Mouse (Mus musculus) retina, postnatal 1 day (tissue): Measurements from ENCODE around the gene Cyp2f2.
A peak's percentile ranks its signal among the peaks of the same experiment; 100 is the strongest.

Experiments used
- DNase-seq: peaks from one replicate; pipeline ENCODE4 v3.0.0-alpha.2; 2012

The Cyp2f2 gene

DNA sequence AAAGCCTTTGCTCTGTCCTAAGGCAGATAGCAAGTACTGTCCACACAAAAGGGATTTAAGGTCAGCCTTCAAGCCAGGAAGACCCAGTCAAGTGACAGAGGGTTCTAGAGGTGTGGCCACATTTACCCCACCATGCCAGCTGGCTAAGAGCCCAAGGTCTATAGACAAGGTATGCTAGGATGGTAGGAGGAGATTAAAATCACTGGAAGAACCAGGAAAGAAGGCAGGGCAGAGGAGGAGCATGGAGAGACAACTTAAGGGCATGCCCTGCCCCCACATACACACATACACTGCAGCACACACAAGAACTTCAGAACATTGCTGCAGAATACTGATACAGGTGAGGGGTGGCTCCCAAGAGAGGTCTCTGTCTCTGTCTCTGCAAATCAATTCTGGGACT lies at the start of gene Cyp2f2:
Cyp2f2 (plus strand) TSS at position 234 of the 400 bp plus-strand sequence.
- DNase-seq: no peak

DNA sequence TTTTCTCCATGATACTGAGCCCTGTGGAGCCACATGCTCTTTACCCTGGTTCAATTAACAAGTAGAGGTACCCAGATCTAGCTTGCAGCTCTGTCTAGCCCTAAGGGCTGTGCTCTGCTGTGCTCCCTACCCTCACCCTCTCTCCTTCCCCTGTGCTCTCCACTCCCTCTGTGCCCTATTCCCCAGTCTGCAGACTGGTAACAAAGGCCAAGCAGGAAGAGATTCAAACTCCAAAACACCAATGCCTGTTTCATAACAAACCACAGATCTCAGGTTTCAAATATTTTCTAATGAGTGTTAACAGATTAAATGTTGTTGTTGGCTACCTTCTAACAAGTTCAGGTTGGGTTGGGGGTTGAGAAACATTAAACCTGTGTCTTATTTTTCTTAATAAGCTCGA lies 41.1 kb upstream of the Cyp2f2 start:
- DNase-seq: no peak

DNA sequence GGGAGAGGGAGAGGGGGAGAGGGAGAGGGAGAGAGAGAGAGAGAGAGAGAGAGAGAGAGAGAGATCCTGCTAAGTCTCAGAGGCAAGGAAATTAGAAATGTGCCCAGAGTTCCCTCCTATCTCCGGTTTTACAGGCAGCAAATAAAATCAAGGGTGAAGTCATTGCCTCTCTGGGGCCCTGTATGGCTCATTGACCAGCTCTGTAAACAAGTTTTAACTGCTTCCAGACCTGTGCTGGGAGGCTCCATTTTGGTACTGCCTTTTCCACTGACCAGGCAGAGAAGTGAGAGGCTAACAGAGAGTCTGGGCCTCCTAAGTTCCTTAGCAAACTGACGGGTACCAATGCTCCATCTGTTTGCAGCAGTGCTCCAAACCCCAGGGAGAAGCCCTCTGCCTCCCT lies 38.1 kb upstream of the Cyp2f2 start:
- DNase-seq: no peak

DNA sequence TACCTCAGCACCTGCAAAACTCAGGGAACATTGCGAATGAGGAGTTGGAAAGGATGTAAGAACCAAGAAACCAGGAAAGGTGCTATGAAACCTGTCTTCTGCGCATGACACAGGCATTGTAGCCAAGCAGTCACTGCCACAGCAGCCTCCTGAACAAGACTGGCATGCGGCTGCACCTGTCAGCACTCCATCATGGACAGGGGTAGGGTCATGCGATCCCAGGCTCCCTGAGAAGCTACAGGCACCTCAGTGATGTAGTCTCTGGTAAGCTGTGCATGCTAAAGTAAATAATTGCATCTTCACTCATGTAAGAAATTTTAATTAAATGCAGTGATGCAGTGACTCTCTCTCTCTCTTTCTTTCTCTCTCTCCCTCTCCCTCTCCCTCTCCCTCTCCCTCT lies 28.7 kb upstream of the Cyp2f2 start:
- DNase-seq: no peak

DNA sequence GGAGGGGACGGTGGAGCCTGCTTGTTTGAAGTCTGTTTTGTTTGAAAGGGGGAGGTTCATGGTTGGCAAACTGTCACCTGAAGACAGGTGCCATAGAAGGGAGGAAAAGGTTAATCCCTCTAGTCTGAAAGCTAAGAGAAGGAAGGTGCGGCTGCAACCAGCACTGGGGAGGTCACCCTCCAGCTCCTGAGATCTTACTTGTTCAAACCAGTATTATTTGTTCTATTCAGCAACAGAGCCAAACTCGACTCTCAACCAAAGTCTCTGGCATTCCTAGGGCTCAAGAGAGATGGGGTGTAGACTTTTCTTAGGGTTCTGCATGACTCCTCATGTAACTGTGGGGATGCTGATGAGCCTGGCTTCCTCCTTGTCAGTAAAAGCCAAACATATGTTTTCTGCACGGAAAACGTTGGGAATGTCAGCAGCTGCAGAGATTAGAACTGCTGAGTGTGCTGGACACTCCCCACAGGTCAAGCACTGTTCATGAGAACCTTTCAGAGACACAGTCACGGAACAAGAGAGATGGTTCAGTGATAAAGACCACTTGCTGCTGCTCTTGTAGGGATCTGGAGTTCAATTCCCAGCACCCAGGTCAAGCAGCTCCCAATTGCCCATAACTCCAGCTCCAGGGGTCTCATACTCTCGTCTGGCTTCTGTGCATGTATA lies 27.5 kb upstream of the Cyp2f2 start:
- no peak for DNase-seq

DNA sequence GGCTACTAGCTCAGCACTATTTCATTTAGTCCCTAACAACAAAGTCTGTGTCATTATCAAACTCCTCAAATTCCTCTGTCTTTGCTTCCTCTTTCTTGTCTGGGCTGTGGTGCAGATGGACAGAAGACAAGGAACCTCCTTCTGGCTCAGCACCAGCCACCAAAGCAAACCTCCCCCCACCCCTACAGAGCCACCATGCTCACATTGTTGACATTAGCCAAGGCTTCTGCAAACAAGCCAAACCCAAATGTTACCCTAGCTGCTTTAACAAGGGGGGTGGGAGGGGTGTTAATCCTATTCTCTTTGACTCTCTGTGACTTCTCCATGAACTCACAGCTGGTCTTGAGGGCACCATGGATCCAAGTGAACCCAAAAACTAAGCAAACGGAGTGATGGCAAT lies 26.8 kb upstream of the Cyp2f2 start:
- no peak for DNase-seq

DNA sequence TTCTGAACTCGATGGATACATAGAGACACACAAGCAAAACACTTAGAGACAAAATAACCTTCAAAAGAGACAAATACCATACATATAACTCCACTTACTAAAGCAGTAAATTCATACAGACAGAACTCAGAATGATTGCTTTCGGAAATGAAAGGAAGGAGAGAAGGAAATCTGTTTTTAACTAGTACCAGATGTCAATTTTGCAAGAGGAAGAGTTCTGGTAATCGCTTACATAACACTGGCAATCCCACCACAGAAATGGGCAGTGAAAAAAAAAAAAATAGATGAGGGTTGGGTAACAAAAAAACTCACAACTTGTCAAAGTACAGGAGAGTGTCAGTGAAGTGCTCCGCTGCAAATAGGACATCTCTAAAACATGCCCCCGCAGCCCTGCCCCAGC lies 14.8 kb upstream of the Cyp2f2 start:
- no peak for DNase-seq

DNA sequence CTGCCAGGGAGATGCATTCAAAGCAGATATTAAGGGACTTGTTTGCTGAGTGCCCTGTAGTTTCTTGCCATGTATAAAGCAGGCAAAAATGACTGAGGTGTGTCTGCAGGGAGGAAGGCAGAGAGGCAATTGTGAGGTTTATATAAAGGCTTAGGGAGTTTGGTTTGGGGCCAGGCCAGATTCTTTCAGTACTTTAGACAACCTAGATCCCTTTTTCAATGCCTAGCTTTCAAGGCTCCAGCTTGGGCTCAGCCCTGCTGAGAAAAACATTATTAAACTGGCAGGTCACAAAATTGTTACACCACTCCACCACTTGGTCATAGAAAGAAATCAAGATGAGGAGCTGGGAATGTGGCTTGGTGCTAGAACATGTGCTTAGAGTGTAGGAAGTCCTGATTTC lies 9.4 kb upstream of the Cyp2f2 start:
- no peak for DNase-seq

DNA sequence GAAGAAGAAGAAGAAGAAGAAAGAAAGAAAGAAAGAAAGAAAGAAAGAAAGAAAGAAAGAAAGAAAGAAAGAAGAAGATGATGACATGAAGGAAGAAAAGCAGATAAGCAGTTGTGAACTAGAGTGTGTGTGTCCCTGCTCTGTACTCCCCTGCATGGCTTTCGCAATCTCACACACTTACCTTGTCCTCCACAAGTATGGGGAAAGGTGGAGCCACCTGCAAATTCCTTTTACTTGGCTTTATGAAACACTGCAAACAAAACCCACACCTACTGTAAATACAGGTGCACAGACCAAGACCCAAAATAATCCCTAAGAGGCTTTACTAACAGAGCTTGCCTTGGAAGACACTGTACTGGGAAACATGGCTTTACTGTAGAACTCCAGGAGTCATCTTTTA lies 8.7 kb upstream of the Cyp2f2 start:
- DNase-seq: no peak

DNA sequence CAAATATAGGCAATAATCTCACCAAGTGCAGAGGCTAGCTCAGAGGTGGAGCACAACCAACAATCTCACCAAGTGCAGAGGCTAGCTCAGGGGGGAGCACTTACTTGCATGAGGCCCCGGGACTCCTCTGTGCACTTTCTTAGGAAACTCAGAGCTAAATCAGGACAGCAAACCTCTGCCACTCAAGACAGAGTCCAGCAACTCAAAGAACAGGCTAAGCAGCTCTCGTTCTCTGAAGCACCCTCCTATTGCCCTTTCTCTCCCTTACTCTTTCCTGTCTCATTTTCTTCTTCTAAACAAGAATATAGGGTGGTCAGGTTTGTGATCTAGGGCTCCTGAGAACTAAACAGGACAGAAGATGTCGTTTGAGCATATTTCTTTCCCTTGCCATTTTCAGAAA lies 7.7 kb upstream of the Cyp2f2 start:
- no peak for DNase-seq

DNA sequence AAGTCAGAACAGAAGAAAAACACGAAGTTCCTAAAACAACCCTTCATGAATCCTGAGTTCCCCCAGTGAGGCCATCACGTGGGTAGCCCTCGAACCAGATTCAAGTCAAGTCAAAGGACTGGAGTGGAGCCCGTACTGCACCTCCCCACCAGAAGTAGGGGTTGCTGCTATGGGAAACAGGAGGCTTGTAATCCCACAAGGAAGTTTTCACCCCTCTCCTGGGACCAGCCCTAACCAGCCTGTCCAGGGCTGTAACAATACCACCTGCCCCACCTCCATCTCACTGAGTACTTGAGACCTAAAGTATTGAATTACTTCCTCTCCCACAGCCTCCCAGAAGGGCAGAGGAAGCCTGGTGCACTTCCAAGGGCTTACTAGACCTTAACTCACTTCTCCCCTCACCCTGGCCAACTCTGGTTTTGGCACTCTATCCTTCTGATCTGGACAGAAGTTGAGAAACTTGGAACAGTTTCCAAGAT lies 1.6 kb upstream of the Cyp2f2 start:
- DNase-seq: no peak

DNA sequence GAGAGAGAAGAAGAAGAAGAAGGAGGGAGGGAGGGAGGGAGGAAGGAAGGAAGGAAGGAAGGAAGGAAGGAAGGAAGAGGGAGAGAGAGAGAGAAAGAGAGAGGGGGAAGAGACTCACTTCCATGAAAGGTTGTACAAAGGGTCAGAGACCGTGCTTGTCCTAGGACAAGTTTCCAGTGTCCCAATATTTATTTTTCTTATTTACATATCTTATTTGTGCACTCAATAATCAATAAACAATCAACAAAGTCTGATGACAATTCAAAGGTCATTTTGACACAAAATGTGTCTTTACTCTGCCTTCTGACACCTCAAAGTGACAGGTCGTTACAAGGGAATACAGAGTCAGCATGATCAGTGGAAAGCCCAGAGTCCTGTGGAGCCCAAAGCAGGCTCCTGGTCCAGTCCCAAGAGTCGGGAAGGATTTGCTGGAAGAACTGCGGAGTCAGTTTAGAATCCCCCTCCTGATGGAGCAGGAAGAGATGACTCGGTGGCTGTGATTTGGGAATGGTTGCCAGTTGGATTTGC lies 4.7 kb downstream of the Cyp2f2 start:
- no peak for DNase-seq

DNA sequence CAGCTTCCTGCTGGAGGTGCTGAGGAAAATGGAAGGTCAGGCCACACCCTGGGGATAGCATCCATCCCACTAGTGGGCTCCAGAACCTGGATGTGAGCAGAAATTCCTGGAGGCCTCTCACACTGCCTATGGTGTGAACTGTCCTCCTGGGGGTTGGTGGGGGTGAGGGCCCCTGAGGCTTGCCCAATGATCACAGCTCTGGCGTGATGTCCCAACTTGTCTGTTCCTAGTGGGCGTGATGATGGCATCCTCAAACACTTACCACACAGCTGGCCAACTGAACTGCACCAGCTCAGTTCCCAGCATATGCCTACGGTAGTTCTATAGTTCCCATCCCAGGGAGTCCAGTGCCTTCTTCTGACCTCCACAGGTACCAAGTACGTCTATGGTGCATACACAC lies 5.3 kb downstream of the Cyp2f2 start:
- no peak for DNase-seq

DNA sequence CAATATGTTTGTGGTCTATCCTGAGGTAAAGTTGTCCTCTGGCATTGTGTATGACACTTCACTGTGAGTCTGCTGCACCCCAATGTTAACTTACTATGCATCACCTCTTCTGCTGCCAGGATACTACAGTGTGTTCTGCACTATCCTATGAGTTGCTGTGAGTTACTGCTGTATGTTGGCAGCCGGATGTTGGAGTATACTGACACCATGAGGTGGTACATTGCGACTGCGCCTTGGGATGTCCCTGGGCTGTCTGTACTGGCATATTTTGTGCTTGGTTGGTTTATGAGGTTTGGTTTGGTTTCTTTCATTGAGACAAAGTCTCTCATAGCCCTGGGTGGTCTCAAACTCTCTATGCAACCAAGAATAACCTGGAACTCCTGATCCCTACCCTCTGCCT lies 8.5 kb downstream of the Cyp2f2 start:
- DNase-seq: peak; percentile 27

DNA sequence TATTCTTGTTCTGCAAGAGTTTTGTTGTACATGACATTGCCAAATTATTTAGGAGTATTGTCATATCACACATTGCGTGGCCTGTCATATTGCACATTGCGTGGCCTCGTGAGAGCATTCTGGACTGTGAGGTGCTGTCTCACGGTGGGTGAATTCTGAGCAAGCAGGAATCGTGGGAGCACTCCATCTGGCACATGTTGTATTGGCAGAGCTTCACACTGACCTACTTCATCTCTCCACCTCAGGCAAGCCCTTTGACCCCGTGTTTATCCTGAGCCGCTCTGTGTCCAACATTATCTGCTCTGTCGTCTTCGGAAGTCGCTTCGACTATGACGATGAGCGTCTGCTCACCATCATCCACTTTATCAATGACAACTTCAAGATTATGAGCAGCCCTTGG lies 9.2 kb downstream of the Cyp2f2 start:
- no peak for DNase-seq

DNA sequence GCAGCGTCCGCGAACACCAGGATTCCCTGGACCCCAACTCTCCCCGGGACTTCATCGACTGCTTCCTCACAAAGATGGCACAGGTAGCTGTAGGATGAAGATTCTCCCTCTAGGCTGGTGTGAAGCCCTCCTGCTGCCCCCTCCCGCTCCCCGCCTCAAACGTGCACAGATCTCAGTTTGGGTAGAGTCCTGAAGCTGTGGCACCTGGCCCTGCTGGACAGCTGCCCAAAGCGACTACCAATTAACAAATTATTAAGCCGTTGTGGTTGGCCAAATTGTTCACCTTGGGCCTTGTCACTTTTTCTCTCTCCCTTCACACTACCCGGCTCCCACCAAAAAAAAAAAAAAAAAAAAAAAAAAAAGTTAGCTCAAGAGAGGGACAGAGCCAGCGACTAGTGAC lies 10.1 kb downstream of the Cyp2f2 start:
- no peak for DNase-seq

DNA sequence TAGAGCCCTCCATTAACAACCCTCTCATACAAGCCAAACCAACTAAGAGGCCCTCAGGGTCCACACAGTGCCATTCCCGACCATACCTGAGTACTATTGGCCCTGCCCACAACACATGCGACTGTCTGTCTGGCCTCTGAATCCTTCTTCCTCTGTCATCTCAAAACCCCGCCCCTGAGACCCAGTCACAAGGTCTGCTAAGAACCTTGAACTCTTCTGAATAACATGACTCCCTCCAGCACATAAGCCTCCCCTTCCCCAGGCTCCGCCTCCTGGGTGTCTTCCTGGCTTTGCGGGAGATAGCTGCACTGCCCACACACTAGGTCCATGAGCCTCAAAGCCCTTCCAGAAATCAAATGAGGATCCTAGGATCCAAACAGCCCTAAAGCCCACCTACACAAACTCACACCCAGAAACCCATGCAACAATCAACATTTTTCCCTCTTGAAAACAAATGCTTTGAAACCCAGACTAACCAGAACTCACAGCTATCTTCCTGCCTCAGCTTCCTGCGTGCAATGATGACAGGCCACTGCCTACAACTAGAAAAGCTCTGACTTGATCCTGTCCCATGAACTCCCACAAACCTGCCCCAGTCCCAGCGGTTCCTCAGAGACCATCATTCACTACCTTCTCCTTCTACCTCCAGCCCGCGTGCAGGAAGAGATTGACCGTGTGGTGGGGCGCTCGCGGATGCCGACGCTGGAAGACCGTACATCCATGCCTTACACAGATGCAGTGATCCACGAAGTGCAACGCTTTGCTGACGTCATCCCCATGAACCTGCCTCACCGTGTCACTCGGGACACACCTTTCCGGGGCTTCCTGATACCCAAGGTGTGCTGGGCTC lies 11.0 kb downstream of the Cyp2f2 start:
- DNase-seq: no peak

DNA sequence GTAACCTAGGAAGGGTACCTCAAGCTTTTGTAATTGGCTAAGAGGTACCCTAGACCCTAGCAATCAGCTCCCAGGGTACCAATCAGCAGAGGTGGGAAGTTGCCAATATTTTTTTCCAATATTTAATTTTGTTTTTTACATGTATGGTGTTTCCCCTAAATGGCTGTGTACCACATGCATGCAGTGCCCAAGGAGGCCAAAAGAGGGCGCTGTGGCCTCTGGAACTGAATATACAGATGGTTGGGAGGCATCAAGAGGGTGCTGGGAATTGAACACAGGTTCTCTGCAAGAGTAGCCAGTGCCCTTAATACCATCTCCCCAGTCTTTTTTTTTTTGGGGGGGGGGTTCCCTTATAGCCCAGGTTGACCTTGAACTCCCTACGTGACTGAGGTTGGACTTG lies 11.7 kb downstream of the Cyp2f2 start:
- DNase-seq: no peak

DNA sequence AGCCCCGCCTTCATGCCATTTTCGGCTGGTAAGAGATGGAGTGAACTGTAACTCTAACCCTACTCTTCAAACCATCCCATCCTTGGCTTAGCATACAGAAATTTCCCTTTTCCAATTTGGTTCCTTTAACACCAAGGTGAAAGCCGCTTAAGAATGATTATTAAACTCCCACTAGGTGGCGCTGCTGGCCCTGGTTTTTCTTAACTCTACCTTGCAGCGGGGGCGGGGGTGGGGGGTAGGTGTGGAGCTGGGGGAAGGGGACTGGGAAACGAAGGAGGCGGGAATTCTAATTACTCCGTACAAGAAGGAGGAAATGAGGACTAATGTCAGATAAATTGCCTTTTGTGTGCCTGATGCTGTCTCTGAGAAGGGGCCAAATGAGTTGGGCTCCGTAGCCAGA lies 12.9 kb downstream of the Cyp2f2 start:
- peak; percentile 71 for DNase-seq

DNA sequence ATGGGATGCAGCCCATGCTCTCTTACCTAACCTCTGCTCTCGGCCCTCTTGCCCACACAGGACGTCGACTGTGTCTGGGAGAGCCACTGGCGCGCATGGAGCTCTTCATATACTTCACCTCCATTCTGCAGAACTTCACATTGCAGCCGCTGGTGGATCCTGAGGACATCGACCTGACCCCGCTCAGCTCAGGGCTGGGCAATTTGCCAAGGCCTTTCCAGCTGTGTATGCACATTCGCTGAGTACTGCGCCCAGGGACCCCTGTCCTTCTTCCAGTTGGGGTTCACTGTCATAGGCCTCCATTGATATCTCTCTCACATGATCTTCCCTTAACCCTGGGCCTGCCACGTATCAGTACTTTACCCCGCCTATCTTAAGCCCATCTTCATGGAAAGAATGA lies 13.4 kb downstream of the Cyp2f2 start:
- DNase-seq: no peak

DNA sequence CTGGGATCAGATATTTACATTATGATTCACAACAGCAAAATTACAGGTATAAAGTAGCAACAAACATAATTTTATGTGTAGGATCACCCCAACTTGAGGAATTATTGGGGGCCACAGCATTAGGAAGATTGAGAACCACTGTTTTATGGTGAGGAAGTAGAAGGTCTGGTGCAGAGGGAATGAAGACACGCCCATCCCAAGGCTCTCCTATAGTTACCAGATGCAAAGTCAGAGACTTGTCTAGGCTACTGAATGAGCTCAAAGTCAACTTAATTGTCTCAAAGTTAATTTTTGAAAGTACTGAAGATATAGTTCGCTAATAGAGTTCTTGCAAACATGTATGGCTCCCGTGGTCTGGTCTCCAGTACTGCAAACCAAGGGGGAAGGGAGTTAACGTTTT lies 14.0 kb downstream of the Cyp2f2 start:
- DNase-seq: no peak

DNA sequence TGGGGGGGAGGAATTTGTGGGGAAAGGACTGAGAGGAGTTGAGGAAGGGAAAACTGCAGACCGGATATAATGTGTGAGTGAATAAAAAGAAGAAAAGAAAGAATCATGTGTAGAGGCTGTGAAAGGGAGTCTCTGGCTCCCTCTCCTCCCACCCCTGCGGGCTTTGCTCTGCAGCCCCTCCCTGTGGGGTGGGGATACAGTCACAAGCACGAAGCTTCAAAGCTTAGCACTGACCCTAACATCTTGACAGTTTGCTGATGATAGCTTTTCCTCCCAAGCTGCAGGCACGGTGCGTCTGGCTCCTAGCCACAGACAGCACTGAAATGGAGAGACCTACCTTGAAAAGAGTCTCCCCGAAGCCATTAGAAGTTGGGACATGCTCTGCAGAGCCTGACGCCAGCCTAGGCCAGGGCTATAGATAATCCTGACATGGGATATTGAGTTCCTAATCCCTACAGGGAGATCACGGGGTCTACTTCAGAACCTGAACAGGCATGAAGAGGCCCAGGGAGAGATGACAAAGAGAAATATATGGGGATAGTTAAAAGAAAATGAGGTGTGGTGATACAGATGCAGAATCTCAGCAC lies 16.8 kb downstream of the Cyp2f2 start:
- no peak for DNase-seq

DNA sequence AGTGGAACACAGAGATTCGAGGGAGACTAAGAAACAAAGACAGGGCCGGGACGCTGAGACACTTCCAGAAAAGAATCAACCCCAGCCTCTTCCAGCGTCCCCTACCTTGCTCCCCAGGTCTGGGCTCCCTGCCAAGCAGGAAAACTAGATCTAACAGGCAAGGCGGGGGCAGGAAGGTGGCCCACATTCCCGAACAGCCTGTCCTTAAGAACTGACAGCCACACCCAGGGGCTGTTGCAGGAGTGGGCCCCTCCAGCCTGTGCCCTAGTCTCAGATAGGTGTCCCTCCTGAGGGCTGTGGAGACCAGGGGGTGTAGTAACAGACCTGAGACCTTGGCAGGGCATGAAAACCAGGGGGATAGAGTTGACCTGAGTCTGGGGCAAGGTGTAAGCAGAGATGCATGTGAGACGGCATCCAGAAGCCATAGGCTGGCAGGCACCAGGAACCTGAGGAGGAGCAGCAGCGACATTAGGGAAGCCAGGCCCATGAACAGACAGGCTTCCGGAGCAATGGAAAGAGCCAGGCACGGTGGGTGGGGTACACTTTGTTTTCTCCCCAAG lies 33.6 kb downstream of the Cyp2f2 start, which contains the start of gene Cyp2t4:
Cyp2t4 (plus strand) TSS at position 510 of the 560 bp plus-strand sequence.
- no peak for DNase-seq
